Mouse (Mus musculus) embryonic facial prominence, embryonic 14.5 days (tissue): ENCODE data around the gene D17Wsu92e. TPM values are rescaled to one million over a fixed set of nuclear protein-coding genes. Genes with fewer than 3 reads are reported as not detected.

Source experiments
- ATAC-seq: fragments of 200-750 bp; cut with Nextera tagmentation; 2 replicates; pipeline ENCODE4 v1.8.0; 2017; ENCODE audit warnings: low read depth, moderate number of reproducible peaks, moderate TSS enrichment
- DNase-seq: peaks from one replicate; pipeline ENCODE4 v3.0.0-alpha.2; 2015; ENCODE audit warnings: low spot score
- H3K27ac ChIP-seq: fragments of 300-500 bp; sonication (generic); replicated peaks from 2 replicates; pipeline ENCODE4 v1.5.1; 2014; ENCODE audit warnings: low read depth, mild to moderate bottlenecking, low read length, moderate library complexity
- H3K27me3 ChIP-seq: fragments of 300-500 bp; sonication (generic); replicated peaks from 2 replicates; pipeline ENCODE4 v1.6.1; 2014; ENCODE audit warnings: low read length; ENCODE audit not compliant: control insufficient read depth, insufficient read depth
- H3K36me3 ChIP-seq: fragments of 300-500 bp; sonication (generic); 2 replicates; pipeline ENCODE4 v1.6.1; 2014; ENCODE audit warnings: low read length, mixed read lengths; ENCODE audit not compliant: control insufficient read depth, insufficient read depth
- H3K4me1 ChIP-seq: fragments of 300-500 bp; sonication (generic); 2 replicates; pipeline ENCODE4 v1.6.1; 2014; ENCODE audit warnings: antibody characterized with exemption, low read length; ENCODE audit not compliant: control insufficient read depth, insufficient read depth
- H3K4me2 ChIP-seq: fragments of 300-500 bp; sonication (generic); 2 replicates; pipeline ENCODE4 v1.6.1; 2014; ENCODE audit warnings: low read depth, mild to moderate bottlenecking, low read length, moderate library complexity, mixed read lengths
- H3K4me3 ChIP-seq: fragments of 300-500 bp; sonication (generic); 2 replicates; pipeline ENCODE4 v1.5.1; 2014; ENCODE audit warnings: low read depth, mild to moderate bottlenecking, low read length
- H3K9ac ChIP-seq: fragments of 300-500 bp; sonication (generic); 2 replicates; pipeline ENCODE4 v1.6.1; 2014; ENCODE audit warnings: low read depth, mild to moderate bottlenecking, low read length, moderate library complexity, mixed read lengths
- H3K9me3 ChIP-seq: fragments of 300-500 bp; sonication (generic); 2 replicates; pipeline ENCODE4 v1.6.1; 2016; ENCODE audit warnings: low read length; ENCODE audit not compliant: control insufficient read depth
- WGBS: fragments of 180-500 bp; shearing (Covaris S2); extraction: QIAGEN DNeasy Blood & Tissue Kit; methylation state at CpG from one replicate; pipeline ENCODE4 v1.1.7; 2014; 5-methylcytosine and 5-hydroxymethylcytosine counted together
- polyA plus RNA-seq: library from polyadenylated mRNA; unstranded; fragments of >200 nt; fragmentation: Nextera tagmentation; extraction: Ambion mirVana; gene quantifications from 2 replicates; pipeline ENCODE4 v1.2.1, GENCODE M21; 2014

Gene D17Wsu92e
- polyA plus RNA-seq, 1 experiment from 2014 or later = 19.0 TPM

DNA sequence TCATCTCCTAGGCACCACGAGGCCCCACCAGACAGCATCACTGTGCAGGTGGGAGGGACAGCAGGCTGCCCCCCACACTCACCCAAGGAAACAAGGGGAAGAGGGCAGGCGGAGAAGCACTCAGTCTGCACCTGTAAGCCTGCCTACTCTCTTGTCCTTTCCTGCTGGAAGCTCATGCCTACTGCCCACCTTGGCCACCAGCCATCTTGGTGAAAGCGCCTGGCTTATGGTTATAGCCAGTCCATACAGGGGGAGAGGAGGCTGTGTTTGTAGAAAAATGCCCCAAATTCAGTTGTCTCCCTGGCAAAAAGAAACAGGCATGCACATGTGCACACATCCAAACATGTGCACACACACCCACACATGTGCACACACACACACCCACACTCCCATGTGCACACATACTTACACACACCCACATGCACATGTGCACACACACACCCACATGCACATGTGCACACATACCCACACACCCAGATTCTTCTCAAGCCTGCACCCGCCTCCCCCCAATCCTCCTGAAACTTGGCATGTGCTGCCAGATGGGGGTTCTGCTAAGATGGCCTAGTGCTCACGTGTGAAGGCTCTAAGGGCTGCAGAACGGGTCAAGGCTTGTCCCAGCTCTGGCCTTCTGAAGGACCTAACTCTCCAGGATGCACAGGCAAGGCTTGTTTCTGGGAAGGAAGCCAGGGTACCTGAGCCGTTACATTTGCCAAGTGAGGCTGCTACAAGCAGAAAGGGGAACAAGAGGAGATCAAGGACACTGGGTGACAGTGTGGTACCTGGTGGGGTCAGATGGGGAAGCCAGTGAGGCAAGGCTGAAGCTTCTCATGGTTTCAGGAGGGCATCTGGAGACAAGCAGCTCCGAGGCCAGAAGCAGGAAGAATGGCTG lies 68.9 kb downstream of the D17Wsu92e start:
- Histone ChIP-seq H3K9ac (0 out of 2 replicates have a peak overlapping the region, but pooled peaks have one; percentile 8), H3K4me2 (no peak overlapping the region), H3K4me3 (no peak overlapping the region), H3K27me3 (no peaks in the 10 kb centered on the region), H3K36me3 (peaks cover 26% of the 10 kb centered on the region), H3K27ac (no peak overlapping the region), H3K9me3 (no peaks in the 10 kb centered on the region), H3K4me1 (peaks cover 5% of the 10 kb centered on the region; the same call in 1 of the 2 replicates)
- 87% methylated on average over 8 of the region's 8 CpGs for WGBS
- ATAC-seq (no peak), DNase-seq (no peak)

DNA sequence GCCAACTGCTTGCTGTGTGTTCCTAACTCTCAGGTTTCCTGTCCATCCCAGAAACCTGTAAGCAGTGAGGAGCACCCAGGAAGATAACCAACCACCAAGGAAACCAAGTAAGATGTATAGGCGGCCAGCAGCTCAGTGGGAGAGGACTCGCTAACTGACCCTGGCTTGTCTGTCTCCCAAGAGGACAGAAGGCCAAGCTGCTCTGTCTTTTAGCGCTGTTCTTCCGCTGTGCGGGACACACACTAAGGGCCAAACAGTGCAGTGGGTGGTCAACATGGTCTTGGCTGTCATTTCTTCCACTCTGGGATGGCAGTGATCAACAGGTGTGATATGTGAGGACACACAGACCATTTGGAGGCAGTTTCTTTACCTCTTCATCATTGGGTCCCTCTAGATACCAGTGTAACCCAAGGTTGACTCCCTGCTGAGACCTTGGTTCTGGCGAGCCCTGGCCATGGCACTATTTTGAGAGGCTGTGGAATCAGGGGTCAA lies 70.0 kb downstream of the D17Wsu92e start:
- Histone ChIP-seq H3K27ac (no peak overlapping the region), H3K36me3 (peaks cover 26% of the 10 kb centered on the region), H3K9ac (no peak overlapping the region), H3K9me3 (no peaks in the 10 kb centered on the region), H3K4me2 (no peak overlapping the region), H3K4me3 (no peak overlapping the region), H3K4me1 (peaks cover 7% of the 10 kb centered on the region; the same call in 1 of the 2 replicates), H3K27me3 (no peaks in the 10 kb centered on the region)
- no peak for ATAC-seq
- 87% methylated on average over 6 of the region's 6 CpGs for WGBS
- DNase-seq = no peak

DNA sequence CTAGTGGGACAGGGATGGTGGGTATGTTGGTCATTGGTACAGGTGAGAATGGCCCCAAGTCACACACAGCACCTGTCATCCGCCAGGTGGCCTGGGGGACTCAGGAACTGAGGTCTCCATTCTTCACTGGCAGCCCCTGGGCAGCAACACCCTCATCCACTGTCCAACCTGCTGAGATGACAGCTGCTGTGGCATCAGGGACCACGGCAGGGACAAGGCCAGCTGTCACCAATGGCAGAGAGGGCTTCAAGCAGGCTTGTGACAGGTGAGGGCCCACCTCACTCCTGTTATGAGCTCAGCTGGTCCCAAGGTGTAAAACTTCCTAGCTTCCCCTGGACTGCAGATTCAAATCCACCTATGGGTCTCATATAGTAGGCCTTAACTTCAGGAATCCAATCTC lies 72.3 kb downstream of the D17Wsu92e start:
- H3K9ac ChIP-seq = no peak overlapping the region
- no peaks in the 10 kb centered on the region for H3K27me3 ChIP-seq
- H3K36me3 ChIP-seq = peaks cover 17% of the 10 kb centered on the region
- no peak for ATAC-seq
- WGBS = 92% methylated on average over 2 of the region's 2 CpGs
- H3K9me3 ChIP-seq = no peaks in the 10 kb centered on the region
- H3K27ac ChIP-seq = no peak overlapping the region
- H3K4me2 ChIP-seq = no peak overlapping the region
- peaks cover 7% of the 10 kb centered on the region; the same call in 1 of the 2 replicates for H3K4me1 ChIP-seq
- no peak for DNase-seq
- no peak overlapping the region for H3K4me3 ChIP-seq

DNA sequence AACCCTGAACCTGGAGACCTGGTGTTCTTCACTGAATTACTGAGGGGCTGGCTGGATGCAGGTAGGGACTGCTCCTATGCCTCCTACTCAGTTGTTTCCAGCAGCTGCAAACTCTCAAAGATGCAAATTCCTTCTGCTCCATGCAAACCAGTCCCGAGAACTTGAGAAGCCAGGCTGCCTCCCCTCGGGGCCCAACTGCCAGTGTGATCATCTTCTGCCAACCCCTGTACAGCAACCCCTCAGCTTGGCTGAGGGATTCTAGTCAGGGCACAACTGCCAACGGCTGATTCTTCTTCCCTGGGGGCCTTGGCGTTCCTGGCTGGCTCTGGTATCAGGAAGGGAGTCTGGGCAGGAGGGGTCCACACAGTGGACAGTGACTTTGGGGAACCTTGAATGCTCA lies 74.0 kb downstream of the D17Wsu92e start:
- no peaks in the 10 kb centered on the region for H3K9me3 ChIP-seq
- no peak for ATAC-seq
- peaks cover 7% of the 10 kb centered on the region; the same call in 1 of the 2 replicates for H3K4me1 ChIP-seq
- peak; percentile 57 for DNase-seq
- peak overlapping the region; percentile 24; the same call in 1 of the 2 replicates for H3K27ac ChIP-seq
- 31% methylated on average over 4 of the region's 4 CpGs for WGBS
- H3K4me2 ChIP-seq = no peak overlapping the region
- H3K9ac ChIP-seq = no peak overlapping the region
- H3K4me3 ChIP-seq = no peak overlapping the region
- 0 out of 2 replicates have a peak, but pooled peaks cover 6% of the 10 kb centered on the region for H3K36me3 ChIP-seq
- no peaks in the 10 kb centered on the region for H3K27me3 ChIP-seq

DNA sequence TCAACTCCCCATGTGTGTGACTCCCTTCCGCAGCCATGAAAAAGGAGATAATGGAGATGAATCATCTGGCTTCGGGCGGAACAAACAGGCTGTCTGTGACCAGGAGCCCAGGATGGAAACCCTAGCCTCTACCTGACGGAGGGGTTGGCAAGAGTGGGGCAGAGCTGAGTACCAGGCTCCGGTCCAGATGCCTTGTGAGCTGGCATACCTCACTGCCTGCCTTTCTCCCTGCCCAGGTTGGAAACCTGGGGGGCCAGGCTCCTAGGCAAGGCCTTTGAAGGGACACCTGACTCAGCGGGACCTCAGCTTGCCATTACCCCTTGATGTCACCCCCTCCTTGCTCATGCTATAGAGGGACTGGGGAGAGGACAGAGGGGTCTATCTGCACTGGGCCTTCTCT lies 79.5 kb downstream of the D17Wsu92e start:
- Histone ChIP-seq H3K4me1 (no peaks in the 10 kb centered on the region), H3K4me3 (no peak overlapping the region), H3K36me3 (no peaks in the 10 kb centered on the region), H3K9ac (no peak overlapping the region), H3K27me3 (no peaks in the 10 kb centered on the region), H3K27ac (no peak overlapping the region), H3K4me2 (no peak overlapping the region), H3K9me3 (no peaks in the 10 kb centered on the region)
- WGBS = 95% methylated on average over 5 of the region's 6 CpGs
- no peak for ATAC-seq
- DNase-seq = no peak

DNA sequence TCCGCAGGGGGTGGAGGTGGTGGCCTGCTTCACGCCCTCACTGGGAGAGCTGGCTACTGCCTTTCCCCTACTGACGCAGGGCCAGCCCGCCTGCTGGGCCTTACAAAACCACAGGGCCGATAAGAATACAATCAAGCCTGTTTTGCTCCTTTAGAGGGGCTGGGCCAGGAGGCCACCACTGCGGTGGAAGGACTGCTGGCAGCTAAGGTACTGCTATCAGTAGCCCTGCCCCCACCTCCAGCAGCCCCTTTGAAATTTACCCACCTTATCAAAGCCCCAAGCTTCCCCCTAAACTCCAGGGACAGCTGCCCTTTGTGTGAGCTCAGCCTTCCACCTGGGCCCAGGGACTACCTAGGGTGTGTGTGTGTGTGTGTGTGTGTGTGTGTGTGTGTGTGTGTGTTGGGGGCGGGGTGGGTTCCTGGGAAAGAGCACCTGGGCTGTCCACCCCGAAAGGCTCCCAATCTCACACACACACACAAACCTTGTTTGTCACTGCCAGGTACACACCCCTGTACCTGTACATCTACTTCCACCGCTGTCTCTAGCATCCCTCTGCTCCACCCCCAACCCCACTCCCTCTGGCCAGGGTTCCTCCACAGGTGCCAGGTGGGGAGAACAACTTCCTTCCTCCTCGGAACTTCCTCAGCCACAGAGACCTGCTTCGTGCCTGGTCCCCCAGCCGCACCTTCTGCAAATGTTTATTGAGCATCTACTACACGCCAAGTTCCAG lies 85.9 kb downstream of the D17Wsu92e start:
- Histone ChIP-seq H3K27ac (no peak overlapping the region), H3K36me3 (no peaks in the 10 kb centered on the region), H3K27me3 (no peaks in the 10 kb centered on the region), H3K4me2 (no peak overlapping the region), H3K9ac (no peak overlapping the region), H3K9me3 (no peaks in the 10 kb centered on the region), H3K4me1 (no peaks in the 10 kb centered on the region), H3K4me3 (no peak overlapping the region)
- ATAC-seq (no peak), DNase-seq (no peak)
- WGBS = 22% methylated on average over 12 of the region's 13 CpGs

DNA sequence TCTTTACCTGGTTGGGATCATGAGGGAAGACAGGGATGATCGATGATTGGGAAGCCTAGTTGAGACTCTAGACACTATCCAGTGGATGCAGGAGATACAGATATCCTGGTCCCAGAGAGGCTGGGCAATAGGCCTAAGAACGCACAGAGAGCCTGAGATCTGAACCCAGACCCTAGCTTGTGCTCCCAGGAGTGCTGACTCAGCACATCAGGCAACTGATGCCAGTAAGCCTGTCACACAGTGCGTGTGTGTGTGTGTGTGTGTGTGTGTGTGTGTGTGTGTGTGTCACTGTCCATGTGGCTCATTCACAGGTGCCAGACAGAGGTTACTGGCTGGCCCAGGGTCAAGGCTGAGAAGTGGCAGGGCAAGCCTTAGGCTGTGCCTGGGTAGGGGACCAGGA lies 87.8 kb downstream of the D17Wsu92e start:
- no peaks in the 10 kb centered on the region for H3K4me1 ChIP-seq
- no peaks in the 10 kb centered on the region for H3K9me3 ChIP-seq
- WGBS = 100% methylated on average over 2 of the region's 3 CpGs
- no peak overlapping the region for H3K4me2 ChIP-seq
- ATAC-seq = no peak
- no peak overlapping the region for H3K9ac ChIP-seq
- DNase-seq = no peak
- H3K4me3 ChIP-seq = no peak overlapping the region
- H3K27ac ChIP-seq = no peak overlapping the region
- no peaks in the 10 kb centered on the region for H3K36me3 ChIP-seq
- H3K27me3 ChIP-seq = no peaks in the 10 kb centered on the region

DNA sequence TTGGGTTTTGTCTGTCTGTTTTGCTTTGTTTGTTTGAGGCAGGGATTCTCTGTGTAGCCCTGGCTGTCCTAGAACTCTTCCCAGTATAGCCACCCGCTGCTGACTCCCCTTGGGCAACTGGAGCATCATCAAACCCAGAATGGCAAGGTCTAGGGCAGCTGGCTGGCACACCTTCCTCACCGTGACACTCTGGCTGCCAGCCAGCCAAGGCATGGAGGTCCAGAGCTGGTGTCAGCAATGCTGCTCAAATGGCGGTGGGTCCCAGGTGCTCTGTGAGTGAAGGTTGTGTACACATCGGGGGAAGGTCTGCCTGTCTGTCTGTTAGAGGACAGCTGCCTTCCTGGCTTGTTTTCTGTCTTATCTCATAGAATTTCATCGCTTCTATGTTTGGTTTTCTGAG lies 88.3 kb downstream of the D17Wsu92e start:
- ATAC-seq = no peak
- no peak for DNase-seq
- 61% methylated on average over 5 of the region's 5 CpGs for WGBS

More for the DNA sequence above, 88.3 kb downstream of the D17Wsu92e start:
- H3K9me3 ChIP-seq = no peaks in the 10 kb centered on the region
- no peak overlapping the region for H3K4me3 ChIP-seq
- no peaks in the 10 kb centered on the region for H3K4me1 ChIP-seq
- no peaks in the 10 kb centered on the region for H3K36me3 ChIP-seq
- H3K27me3 ChIP-seq = no peaks in the 10 kb centered on the region
- no peak overlapping the region for H3K4me2 ChIP-seq
- no peak overlapping the region for H3K27ac ChIP-seq
- no peak overlapping the region for H3K9ac ChIP-seq
